Mouse (Mus musculus) CH12.LX (cell line): ENCODE results near the gene Sec1. TPM values are rescaled to one million over a fixed set of nuclear protein-coding genes. Genes with fewer than 3 reads are reported as not detected.

ENCODE experiments used
- DNase-seq: peaks from one replicate; pipeline ENCODE4 v3.0.0-alpha.2; 2013; ENCODE audit errors: extremely low read depth
- H3K27ac ChIP-seq: 2 replicates; pipeline ENCODE4 v1.5.1; 2012; ENCODE audit warnings: low read depth, mild to moderate bottlenecking, control low read depth, moderate library complexity; ENCODE audit not compliant: insufficient read depth
- H3K27me3 ChIP-seq: replicated peaks from 2 replicates; pipeline ENCODE3; 2012; ENCODE audit warnings: inconsistent platforms
- H3K36me3 ChIP-seq, 2 experiments: replicated peaks in 1 of 2; 2 replicates each; pipeline versions ENCODE3 to v1.6.1; 2012; ENCODE audit warnings: inconsistent platforms in 1 of 2, low read length in 1 of 2, mild to moderate bottlenecking in 1 of 2, mixed read lengths in 1 of 2, moderate library complexity in 1 of 2; ENCODE audit not compliant: control insufficient read depth in 1 of 2, insufficient read depth in 1 of 2
- H3K4me1 ChIP-seq, 2 experiments: 2 replicates each; pipeline ENCODE4 v1.6.1; 2012; ENCODE audit warnings: inconsistent platforms in 1 of 2, moderate library complexity in 1 of 2; ENCODE audit not compliant: insufficient read depth in 2 of 2, control insufficient read depth in 1 of 2
- H3K4me2 ChIP-seq: 2 replicates; pipeline ENCODE4 v1.6.1; 2012; ENCODE audit warnings: low read depth, mild to moderate bottlenecking, control low read depth; ENCODE audit not compliant: poor library complexity, insufficient read depth, severe bottlenecking
- H3K4me3 ChIP-seq, 3 experiments: fragments of 150-350 bp in 1 of 3; sonication (generic) in 1 of 3; replicated peaks in 1 of 3; 2 replicates each; pipeline versions ENCODE3 to v1.5.1; 2011 to 2012; ENCODE audit warnings: low read depth in 2 of 3, low read length in 2 of 3, mild to moderate bottlenecking in 2 of 3, moderate library complexity in 2 of 3, control low read depth in 1 of 3, improper control_type of control experiment in 1 of 3, inconsistent platforms in 1 of 3, mixed read lengths in 1 of 3; ENCODE audit not compliant: poor library complexity in 1 of 3
- H3K79me2 ChIP-seq: replicated peaks from 2 replicates; pipeline ENCODE4 v1.6.1; 2012; ENCODE audit warnings: mild to moderate bottlenecking, moderate library complexity; ENCODE audit not compliant: control insufficient read depth, poor library complexity, insufficient read depth, severe bottlenecking; ENCODE audit errors: extremely low read depth
- H3K9ac ChIP-seq: 2 replicates; pipeline ENCODE4 v1.6.1; 2012; ENCODE audit warnings: low read depth, mild to moderate bottlenecking, control low read depth, moderate library complexity; ENCODE audit not compliant: insufficient read depth
- H3K9me3 ChIP-seq: replicated peaks from 2 replicates; pipeline ENCODE3; 2012; ENCODE audit warnings: low read length, inconsistent platforms, mixed read lengths
- BHLHE40 ChIP-seq: IDR thresholded peaks from 2 replicates; pipeline ENCODE4 v1.6.1; 2011; ENCODE audit warnings: mild to moderate bottlenecking, low read depth, low read length, improper control_type of control experiment
- CHD2 ChIP-seq: IDR thresholded peaks from 2 replicates; pipeline ENCODE4 v1.6.1; 2011; ENCODE audit warnings: low read length, improper control_type of control experiment
- CTCF ChIP-seq, 2 experiments: IDR thresholded peaks in 1 of 2; conservative IDR thresholded peaks in 1 of 2; 2 replicates each; pipeline ENCODE4 v1.5.1; 2011 to 2012; ENCODE audit warnings: low read depth in 2 of 2, low read length in 2 of 2, improper control_type of control experiment in 1 of 2, inconsistent platforms in 1 of 2, mild to moderate bottlenecking in 1 of 2, moderate library complexity in 1 of 2
- ELF1 ChIP-seq: IDR thresholded peaks from 2 replicates; pipeline ENCODE4 v1.6.1; 2014; ENCODE audit warnings: low read depth, mild to moderate bottlenecking, inconsistent platforms, low read length, improper control_type of control experiment
- EP300 ChIP-seq: IDR thresholded peaks from 2 replicates; pipeline ENCODE4 v1.6.1; 2011; ENCODE audit warnings: low read length, improper control_type of control experiment
- ETS1 ChIP-seq: conservative IDR thresholded peaks from 2 replicates; pipeline ENCODE4 v1.6.1; 2012; ENCODE audit warnings: low read depth, mild to moderate bottlenecking, inconsistent platforms, low read length, improper control_type of control experiment, moderate library complexity
- GABPA ChIP-seq: IDR thresholded peaks from 2 replicates; pipeline ENCODE4 v1.6.1; 2012; ENCODE audit warnings: low read depth, low read length, improper control_type of control experiment, inconsistent platforms; ENCODE audit not compliant: insufficient replicate concordance
- KAT2A ChIP-seq: IDR thresholded peaks from 2 replicates; pipeline ENCODE4 v1.6.1; 2012; ENCODE audit warnings: low read length, improper control_type of control experiment, inconsistent platforms; ENCODE audit not compliant: insufficient replicate concordance
- MAFK ChIP-seq: IDR thresholded peaks from 2 replicates; pipeline ENCODE4 v1.6.1; 2011; ENCODE audit warnings: low read length, improper control_type of control experiment; ENCODE audit not compliant: insufficient replicate concordance
- NELFE ChIP-seq: IDR thresholded peaks from 2 replicates; pipeline ENCODE4 v1.6.1; 2011; ENCODE audit warnings: low read depth, low read length, improper control_type of control experiment
- RAD21 ChIP-seq: IDR thresholded peaks from 2 replicates; pipeline ENCODE4 v1.6.1; 2011; ENCODE audit warnings: low read depth, mild to moderate bottlenecking, low read length, improper control_type of control experiment, moderate library complexity
- SMC3 ChIP-seq: IDR thresholded peaks from 2 replicates; pipeline ENCODE4 v1.6.1; 2011; ENCODE audit warnings: low read depth, low read length, improper control_type of control experiment
- TCF12 ChIP-seq: IDR thresholded peaks from 2 replicates; pipeline ENCODE4 v1.6.1; 2014; ENCODE audit warnings: low read depth, mild to moderate bottlenecking, inconsistent platforms, low read length, improper control_type of control experiment
- UBTF ChIP-seq: IDR thresholded peaks from 2 replicates; pipeline ENCODE4 v1.6.1; 2012; ENCODE audit warnings: low read depth, mild to moderate bottlenecking, inconsistent platforms, low read length, improper control_type of control experiment, moderate library complexity
- ZKSCAN1 ChIP-seq: IDR thresholded peaks from 2 replicates; pipeline ENCODE4 v1.6.1; 2012; ENCODE audit warnings: low read depth, inconsistent platforms, low read length, improper control_type of control experiment, borderline replicate concordance
- dilution Hi-C: fragments of 300-500 bp; cut with MboI; formaldehyde crosslinking; loops from 2 replicates; pipeline ENCODE4 v1.14.3; 2020; ENCODE audit warnings: low sequenced_read_pairs; ENCODE audit not compliant: extremely low pct_unique_long_range_greater_than_20kb, extremely low pct_ligation_motif_present
- in situ Hi-C: fragments of 300-500 bp; cut with MboI; formaldehyde crosslinking; loops from 3 replicates; pipeline ENCODE4 v1.14.3; 2019; ENCODE audit warnings: low sequenced_read_pairs, low pct_ligation_motif_present, low pct_unique_long_range_greater_than_20kb, mixed read lengths
- polyA plus RNA-seq: library from polyadenylated mRNA; unstranded; fragments of >175 nt; gene quantifications from 2 replicates; pipeline ENCODE4 v1.2.1, GENCODE M21; 2012; ENCODE audit warnings: low read depth; ENCODE audit not compliant: insufficient read length
- total RNA-seq, 2 experiments: library from RNA; depleted of rRNA; stranded (reverse); fragments of 300-350 nt in 1 of 2; fragments of >200 nt in 1 of 2; gene quantifications; 2 replicates each; pipeline ENCODE4 v1.2.3; 2012 to 2014

Gene Sec1
- total and polyA plus RNA-seq, 3 experiments = 0.08 to 0.33 (median 0.26) TPM

- no peak overlapping the region for H3K4me2 ChIP-seq
- H3K27ac ChIP-seq = no peak overlapping the region
- H3K27me3 ChIP-seq = no peaks in the 10 kb centered on the region
- no peak for TF ChIP-seq SMC3
- no peak for TF ChIP-seq TCF12
- TF ChIP-seq GABPA = no peak
- no peak for TF ChIP-seq ELF1
- TF ChIP-seq ZKSCAN1 = no peak
- no peak for TF ChIP-seq RAD21
- no peak for TF ChIP-seq MAFK
- H3K36me3 ChIP-seq = no peaks in the 10 kb centered on the region
- H3K9ac ChIP-seq = no peak overlapping the region
- DNase-seq = no peak
- in situ Hi-C loops (no loop called here), dilution Hi-C loops (no loop called here)
- H3K4me1 ChIP-seq = peaks cover 25 to 43% of the 10 kb centered on the region in 2 experiments
- no peaks in the 10 kb centered on the region for H3K9me3 ChIP-seq
- H3K4me3 ChIP-seq = no peak overlapping the region
- no peaks in the 10 kb centered on the region for H3K79me2 ChIP-seq
These were observed 16.4 kb downstream of the Sec1 start for GRCm38 (mm10) chr7:45677627-45678295.

GRCm38 (mm10) chr7:45668921-45669320 lies 25.3 kb downstream of the Sec1 start:
- no peak overlapping the region for H3K4me2 ChIP-seq
- peaks cover 12% of the 10 kb centered on the region for H3K9me3 ChIP-seq
- H3K36me3 ChIP-seq = no peaks in the 10 kb centered on the region
- no peaks in the 10 kb centered on the region for H3K79me2 ChIP-seq
- in situ Hi-C loops (no loop called here), dilution Hi-C loops (no loop called here)
- no peak overlapping the region for H3K9ac ChIP-seq
- TF ChIP-seq RAD21 = peak; percentile 30
- no peak for TF ChIP-seq ETS1
- TF ChIP-seq SMC3 = peak; percentile 14; the same call in 1 of the 2 replicates
- TF ChIP-seq CTCF (conservative IDR thresholded peaks at IDR 0.05 in 1 of 2, IDR thresholded peaks at IDR 0.05 in 1 of 2; ENCODE audit: low read depth in 2 of 2, low read length in 2 of 2) = peak; percentile 9 to 47; a peak in 2 of 4 replicates
- TF ChIP-seq EP300 = no peak
- TF ChIP-seq, all 38 proteins: peak for 3
- Histone ChIP-seq H3K27ac (no peak overlapping the region), H3K4me3 (no peak overlapping the region), H3K4me1 (peaks cover 0 to 7% of the 10 kb centered on the region in 2 experiments; a peak in 1 of 4 replicates), H3K27me3 (peaks cover 1% of the 10 kb centered on the region)
- DNase-seq = no peak

GRCm38 (mm10) chr7:45667761-45668160 lies 26.4 kb downstream of the Sec1 start:
- H3K36me3 ChIP-seq = no peaks in the 10 kb centered on the region
- TF ChIP-seq BHLHE40 = no peak
- TF ChIP-seq KAT2A = no peak
- no peak for TF ChIP-seq ELF1
- no peak for TF ChIP-seq CHD2
- TF ChIP-seq UBTF = no peak
- TF ChIP-seq NELFE = no peak
- peaks cover 1% of the 10 kb centered on the region for H3K27me3 ChIP-seq
- DNase-seq = no peak
- no peak overlapping the region for H3K4me3 ChIP-seq
- H3K9me3 ChIP-seq = peaks cover 12% of the 10 kb centered on the region
- no peak overlapping the region for H3K9ac ChIP-seq
- no peak overlapping the region for H3K27ac ChIP-seq
- in situ Hi-C loops = no loop called here
- peaks cover 0 to 7% of the 10 kb centered on the region in 2 experiments; a peak in 1 of 4 replicates for H3K4me1 ChIP-seq
- dilution Hi-C loops = no loop called here
- no peaks in the 10 kb centered on the region for H3K79me2 ChIP-seq
- H3K4me2 ChIP-seq = no peak overlapping the region
